In genomic region chr11:70469764-70470163, GRCm38 (mm10) we compare ENCODE assay signal across 31 mouse cellular contexts. TPM values are rescaled to one million over a fixed set of nuclear protein-coding genes. Genes with fewer than 3 reads are reported as not detected.
"Had no signal": no experiment of that assay in that cellular context is flagged by ENCODE, and none has a peak within 500 bp of the region (broad histone marks: within the 10 kb centered on the region; RNA-seq: fewer than 3 reads in every experiment).

No protein-coding gene starts in this region.

- H3K36me3 ChIP-seq: hindbrain, embryonic 10.5 days; hindbrain, embryonic 12.5 days; kidney, embryonic 15.5 days; limb, embryonic 10.5 days; limb, embryonic 12.5 days; liver, embryonic 13.5 days; liver, embryonic 15.5 days had no signal

- H3K4me3 ChIP-seq: gastrocnemius, adult 2 months; hindbrain, embryonic 10.5 days; hindbrain, embryonic 12.5 days; kidney, embryonic 15.5 days; left cerebral cortex, adult 2 months; limb, embryonic 10.5 days; limb, embryonic 12.5 days; liver, embryonic 13.5 days; liver, embryonic 15.5 days had no signal

- H3K27ac ChIP-seq: gastrocnemius, adult 2 months; hindbrain, embryonic 10.5 days; hindbrain, embryonic 12.5 days; hindbrain, embryonic 14.5 days; kidney, embryonic 15.5 days; kidney, postnatal 0 days; left cerebral cortex, adult 2 months; limb, embryonic 10.5 days; limb, embryonic 12.5 days; liver, embryonic 15.5 days had no signal

- ATAC-seq: hindbrain, embryonic 16.5 days; inflammation-experienced regulatory T-cells, adult 6 months; intestine, embryonic 16.5 days had no signal

- DNase-seq: gastrocnemius, adult 2 months; gastrocnemius, postnatal 10 days; gastrocnemius, postnatal 25 days; heart, postnatal 14 days; heart, postnatal 36 days; kidney, adult 11 months; kidney, adult 2 months; kidney, adult 9 months; kidney, postnatal 14 days; kidney, postnatal 36 days; layer of hippocampus, adult 9-11 months; liver, embryonic 13.5 days had no signal

- H3K9ac ChIP-seq: hindbrain, embryonic 12.5 days; hindbrain, embryonic 14.5 days; kidney, embryonic 15.5 days; limb, embryonic 12.5 days; liver, embryonic 13.5 days; liver, embryonic 15.5 days had no signal

- H3K4me2 ChIP-seq: heart, embryonic 11.5 days; hindbrain, embryonic 12.5 days; hindbrain, embryonic 14.5 days; kidney, embryonic 15.5 days; limb, embryonic 12.5 days; liver, embryonic 11.5 days; liver, embryonic 13.5 days; liver, embryonic 15.5 days had no signal

- H3K9me3 ChIP-seq: hindbrain, embryonic 10.5 days; hindbrain, embryonic 12.5 days; kidney, embryonic 15.5 days; limb, embryonic 10.5 days; limb, embryonic 12.5 days; liver, embryonic 13.5 days; liver, embryonic 15.5 days had no signal

RNA-seq across cellular contexts. Expression of gene Cxcl16, which starts 10.0 kb away (rescaled TPM):
- total RNA-seq: granulocyte monocyte progenitor cell, adult 5-6 weeks had no signal

RNA-seq across cellular contexts. Expression of gene Zmynd15, which starts 10.5 kb away (rescaled TPM):
- total RNA-seq: granulocyte monocyte progenitor cell, adult 5-6 weeks had no signal
- polyA plus RNA-seq: inflammation-experienced regulatory T-cells, adult 6 months had no signal

RNA-seq across cellular contexts. Expression of gene Tm4sf5, which starts 35.3 kb away (rescaled TPM):
- total RNA-seq: gastrocnemius, adult 2 months; gastrocnemius, postnatal 10 days; gastrocnemius, postnatal 25 days; gastrocnemius, postnatal 4 days; granulocyte monocyte progenitor cell, adult 5-6 weeks; layer of hippocampus, adult 18-20 months; layer of hippocampus, adult 8-10 months; left cerebral cortex, postnatal 36 days had no signal
